Mouse (Mus musculus): ENCODE data around the gene Tmprss11b. TPM values are rescaled to one million over a fixed set of nuclear protein-coding genes. Genes with fewer than 3 reads are reported as not detected.

The Tmprss11b gene
- polyA plus RNA-seq, 1 experiment from 2014 or later: not detected

DNA sequence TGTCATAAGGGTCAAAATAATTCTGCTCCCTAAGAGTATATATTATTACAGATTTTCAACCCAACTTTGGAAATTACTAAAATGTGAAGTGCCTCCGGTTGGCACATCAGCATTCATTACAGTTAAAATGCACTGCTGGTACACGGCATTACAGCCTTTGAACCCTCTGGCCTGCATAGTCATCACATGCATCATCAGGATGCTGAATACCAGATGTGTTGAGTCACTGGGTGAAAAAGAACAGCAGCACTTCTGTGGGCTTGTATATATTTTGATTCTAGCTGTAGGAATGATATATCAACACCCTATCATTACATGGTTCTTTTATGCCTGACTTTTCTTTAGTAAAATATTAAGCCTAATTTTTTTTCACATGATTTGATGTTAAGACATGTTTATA, 45.5 kb downstream of the Tmprss11b start:
- ATAC-seq (ENCODE audit: low FRiP score, low TSS enrichment): no peak
- Histone ChIP-seq H3K27ac (ENCODE audit: low read depth, low read length) (no peak overlapping the region), H3K36me3 (ENCODE audit: control insufficient read depth, insufficient read depth, low read length) (no peaks in the 10 kb centered on the region), H3K9ac (ENCODE audit: low read depth, low read length) (no peak overlapping the region), H3K27me3 (ENCODE audit: control insufficient read depth, insufficient read depth, low read length) (no peaks in the 10 kb centered on the region), H3K4me1 (ENCODE audit: control insufficient read depth, insufficient read depth, low read length) (no peaks in the 10 kb centered on the region), H3K4me2 (replicated peaks; ENCODE audit: low read depth, low read length) (no peak overlapping the region), H3K4me3 (ENCODE audit: low read length) (no peak overlapping the region), H3K9me3 (ENCODE audit: control insufficient read depth, low read length) (no peaks in the 10 kb centered on the region)
- 77% methylated on average over 2 of the region's 2 CpGs for WGBS

DNA sequence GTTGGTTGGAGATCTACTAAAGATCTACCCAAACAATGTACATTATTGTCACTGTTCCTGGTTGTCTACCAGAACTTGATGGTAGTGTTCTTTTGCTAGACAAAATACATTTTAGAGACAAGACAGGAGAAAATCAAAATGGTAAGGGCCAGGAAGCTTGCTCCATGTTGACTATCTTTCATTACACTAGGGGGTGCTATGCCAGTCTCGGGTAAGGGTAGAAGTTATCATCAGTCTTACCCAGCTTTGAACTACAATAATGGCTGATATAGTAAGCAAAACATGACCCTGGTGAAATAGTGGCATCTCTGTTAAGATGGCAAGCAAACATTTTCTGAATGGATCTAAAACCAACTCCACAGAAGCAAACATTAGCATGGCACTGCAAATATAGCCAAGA, 54.4 kb downstream of the Tmprss11b start:
- WGBS: 81% methylated on average over 1 of the region's 1 CpGs
- ATAC-seq (ENCODE audit: low FRiP score, low TSS enrichment): no peak

More for the DNA sequence above, 54.4 kb downstream of the Tmprss11b start:
- H3K27ac ChIP-seq (ENCODE audit: low read depth, low read length): no peak overlapping the region
- H3K36me3 ChIP-seq (ENCODE audit: control insufficient read depth, insufficient read depth, low read length): no peaks in the 10 kb centered on the region
- H3K27me3 ChIP-seq (ENCODE audit: control insufficient read depth, insufficient read depth, low read length): no peaks in the 10 kb centered on the region
- H3K9ac ChIP-seq (ENCODE audit: low read depth, low read length): no peak overlapping the region
- no peak overlapping the region for H3K4me2 ChIP-seq (replicated peaks; ENCODE audit: low read depth, low read length)
- no peaks in the 10 kb centered on the region for H3K4me1 ChIP-seq (ENCODE audit: control insufficient read depth, insufficient read depth, low read length)
- H3K4me3 ChIP-seq (ENCODE audit: low read length): no peak overlapping the region
- H3K9me3 ChIP-seq (ENCODE audit: control insufficient read depth, low read length): no peaks in the 10 kb centered on the region

Other genes with a start within 250 kb of the Tmprss11b start
- gene Tmprss11a, start 207.4 kb downstream of the Tmprss11b start, polyA plus RNA-seq (2014; fragmentation: Nextera tagmentation; extraction: Ambion mirVana): not detected in 2 replicates
- gene Tmprss11g, start 157.8 kb downstream of the Tmprss11b start, polyA plus RNA-seq (2014; fragmentation: Nextera tagmentation; extraction: Ambion mirVana): not detected in 2 replicates
- not detected in 2 replicates for gene Tmprss11f, start 43.9 kb downstream of the Tmprss11b start, polyA plus RNA-seq (2014; fragmentation: Nextera tagmentation; extraction: Ambion mirVana)
- gene Tmprss11e, start 69.5 kb upstream of the Tmprss11b start, polyA plus RNA-seq (2014; fragmentation: Nextera tagmentation; extraction: Ambion mirVana): not detected in 2 replicates
- 56.6 and 58.2 TPM in 2 replicates for gene Ythdc1, start 127.9 kb upstream of the Tmprss11b start, polyA plus RNA-seq (2014; fragmentation: Nextera tagmentation; extraction: Ambion mirVana)
- 3.4 and 5.5 TPM in 2 replicates for gene Ugt2b34, start 230.6 kb upstream of the Tmprss11b start, polyA plus RNA-seq (2014; fragmentation: Nextera tagmentation; extraction: Ambion mirVana)